Mouse (Mus musculus) hindbrain, embryonic 12.5 days (tissue): Measurements from ENCODE around the gene Bcar3. TPM values are rescaled to one million over a fixed set of nuclear protein-coding genes. Genes with fewer than 3 reads are reported as not detected.

Source experiments
- ATAC-seq: fragments of 200-750 bp; cut with Nextera tagmentation; 2 replicates; pipeline ENCODE4 v1.8.0; 2017; ENCODE audit warnings: moderate TSS enrichment; ENCODE audit not compliant: low FRiP score
- H3K27ac ChIP-seq: fragments of 300-500 bp; sonication (generic); 2 replicates; pipeline ENCODE4 v1.5.1; 2016; ENCODE audit warnings: mild to moderate bottlenecking
- H3K27me3 ChIP-seq: fragments of 300-500 bp; sonication (generic); 2 replicates; pipeline ENCODE4 v1.6.1; 2016; ENCODE audit warnings: mild to moderate bottlenecking
- H3K36me3 ChIP-seq: fragments of 300-500 bp; sonication (generic); 2 replicates; pipeline ENCODE4 v1.6.1; 2016; ENCODE audit warnings: mild to moderate bottlenecking
- H3K4me1 ChIP-seq: fragments of 300-500 bp; sonication (generic); 2 replicates; pipeline ENCODE4 v1.6.1; 2016
- H3K4me2 ChIP-seq: fragments of 300-500 bp; sonication (generic); replicated peaks from 2 replicates; pipeline ENCODE4 v1.6.1; 2016; ENCODE audit warnings: mild to moderate bottlenecking
- H3K4me3 ChIP-seq: fragments of 300-500 bp; sonication (generic); 2 replicates; pipeline ENCODE4 v1.5.1; 2016; ENCODE audit warnings: mild to moderate bottlenecking
- H3K9ac ChIP-seq: fragments of 300-500 bp; sonication (generic); 2 replicates; pipeline ENCODE4 v1.6.1; 2016; ENCODE audit warnings: mild to moderate bottlenecking, moderate library complexity
- H3K9me3 ChIP-seq: fragments of 300-500 bp; sonication (generic); replicated peaks from 2 replicates; pipeline ENCODE4 v1.6.1; 2016; ENCODE audit warnings: mild to moderate bottlenecking
- WGBS: fragments of 180-500 bp; shearing (Covaris S2); methylation state at CpG from one replicate; pipeline ENCODE4 v1.1.7; 2016; 5-methylcytosine and 5-hydroxymethylcytosine counted together
- polyA plus RNA-seq: library from polyadenylated mRNA; unstranded; fragments of >200 nt; fragmentation: Nextera tagmentation; extraction: Ambion mirVana; gene quantifications from 2 replicates; pipeline ENCODE4 v1.2.1, GENCODE M21; 2016

Bcar3 gene
- polyA plus RNA-seq, 1 experiment from 2014 or later, result 8.1 TPM

- Histone ChIP-seq H3K4me3 (no peak overlapping the region), H3K36me3 (no peaks in the 10 kb centered on the region), H3K27me3 (no peaks in the 10 kb centered on the region), H3K27ac (no peak overlapping the region), H3K4me2 (no peak overlapping the region), H3K9ac (no peak overlapping the region), H3K9me3 (0 out of 2 replicates have a peak, but pooled peaks cover 5% of the 10 kb centered on the region), H3K4me1 (no peaks in the 10 kb centered on the region)
- 90% methylated on average over 5 of the region's 5 CpGs for WGBS
- ATAC-seq, result no peak
These were observed 54.7 kb downstream of the Bcar3 start for GRCm38 (mm10) chr3:122348677-122349076.

DNA sequence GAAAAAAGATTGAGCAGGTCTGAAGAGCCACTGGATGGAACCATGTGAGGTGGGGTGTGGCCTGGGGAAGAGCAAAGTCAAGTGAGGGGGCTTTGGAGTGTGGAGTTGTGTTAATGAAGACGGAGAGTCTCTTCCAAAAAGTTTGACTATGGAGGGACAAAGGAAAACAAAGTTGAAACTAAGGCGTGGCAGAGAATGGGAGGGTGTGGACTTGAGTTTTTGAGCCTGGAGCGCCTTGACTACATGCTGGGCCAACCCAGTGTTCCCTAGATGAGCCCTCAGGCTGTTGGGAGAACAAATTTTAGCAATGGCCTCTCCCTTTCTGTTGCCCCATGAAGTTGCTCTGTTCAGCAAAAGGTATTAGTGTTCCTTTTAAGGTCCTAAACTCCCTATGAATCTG is 58.9 kb downstream of the Bcar3 start:
- Histone ChIP-seq H3K4me3 (no peak overlapping the region), H3K9me3 (0 out of 2 replicates have a peak, but pooled peaks cover 5% of the 10 kb centered on the region), H3K27ac (no peak overlapping the region), H3K4me1 (no peaks in the 10 kb centered on the region), H3K36me3 (no peaks in the 10 kb centered on the region), H3K9ac (no peak overlapping the region), H3K27me3 (no peaks in the 10 kb centered on the region), H3K4me2 (no peak overlapping the region)
- 93% methylated on average over 3 of the region's 3 CpGs for WGBS
- no peak for ATAC-seq

- no peaks in the 10 kb centered on the region for H3K9me3 ChIP-seq
- H3K27ac ChIP-seq, result no peak overlapping the region
- H3K4me2 ChIP-seq, result no peak overlapping the region
- H3K4me1 ChIP-seq, result no peaks in the 10 kb centered on the region; the same call in 1 of the 2 replicates
- WGBS, result 71% methylated on average over 7 of the region's 7 CpGs
- 0 out of 2 replicates have a peak, but pooled peaks cover 3% of the 10 kb centered on the region for H3K27me3 ChIP-seq
- no peak for ATAC-seq
- no peak overlapping the region for H3K4me3 ChIP-seq
- no peak overlapping the region for H3K9ac ChIP-seq
- no peaks in the 10 kb centered on the region for H3K36me3 ChIP-seq
These were observed 65.5 kb downstream of the Bcar3 start for GRCm38 (mm10) chr3:122359426-122359825.

GRCm38 (mm10) chr3:122359954-122360353 is 66.0 kb downstream of the Bcar3 start:
- H3K4me3 ChIP-seq, result no peak overlapping the region
- 91% methylated on average over 9 of the region's 9 CpGs for WGBS
- H3K27me3 ChIP-seq, result 0 out of 2 replicates have a peak, but pooled peaks cover 3% of the 10 kb centered on the region
- no peaks in the 10 kb centered on the region for H3K36me3 ChIP-seq
- peaks cover 5% of the 10 kb centered on the region for H3K4me1 ChIP-seq
- H3K9me3 ChIP-seq, result no peaks in the 10 kb centered on the region
- ATAC-seq, result no peak
- no peak overlapping the region for H3K9ac ChIP-seq
- no peak overlapping the region for H3K27ac ChIP-seq
- no peak overlapping the region for H3K4me2 ChIP-seq

DNA sequence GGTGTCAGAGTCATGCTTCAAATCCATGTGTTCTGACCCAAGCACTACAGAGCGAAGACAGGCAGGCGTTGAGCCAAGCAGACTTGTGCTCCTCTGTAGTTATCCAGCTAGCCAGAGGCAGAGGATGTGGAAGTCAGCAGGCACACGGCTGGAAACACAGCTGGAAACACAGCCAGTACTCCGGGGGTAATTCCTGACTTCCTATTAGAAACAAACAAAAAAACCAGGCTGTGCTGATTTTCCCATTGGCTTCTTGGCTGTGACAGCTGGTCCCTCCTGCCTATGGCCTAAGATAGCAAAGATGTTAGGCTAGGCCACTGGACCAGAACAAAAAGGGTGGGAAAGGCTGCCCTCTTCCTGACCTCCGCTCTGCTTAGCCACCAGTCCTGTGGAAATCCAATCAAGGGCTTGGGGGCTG is 66.8 kb downstream of the Bcar3 start:
- Histone ChIP-seq H3K4me1 (peaks cover 12% of the 10 kb centered on the region), H3K36me3 (no peaks in the 10 kb centered on the region), H3K9ac (no peak overlapping the region), H3K4me2 (no peak overlapping the region), H3K4me3 (no peak overlapping the region), H3K9me3 (no peaks in the 10 kb centered on the region), H3K27ac (no peak overlapping the region), H3K27me3 (0 out of 2 replicates have a peak, but pooled peaks cover 3% of the 10 kb centered on the region)
- WGBS, result 33% methylated on average over 5 of the region's 5 CpGs
- no peak for ATAC-seq

- Histone ChIP-seq H3K4me1 (peaks cover 12% of the 10 kb centered on the region), H3K4me3 (no peak overlapping the region), H3K36me3 (no peaks in the 10 kb centered on the region), H3K4me2 (no peak overlapping the region), H3K9ac (no peak overlapping the region), H3K27ac (no peak overlapping the region), H3K27me3 (0 out of 2 replicates have a peak, but pooled peaks cover 3% of the 10 kb centered on the region), H3K9me3 (no peaks in the 10 kb centered on the region)
- WGBS, result 62% methylated on average over 2 of the region's 2 CpGs
- ATAC-seq, result no peak
These were observed 68.8 kb downstream of the Bcar3 start for GRCm38 (mm10) chr3:122362719-122363118.

DNA sequence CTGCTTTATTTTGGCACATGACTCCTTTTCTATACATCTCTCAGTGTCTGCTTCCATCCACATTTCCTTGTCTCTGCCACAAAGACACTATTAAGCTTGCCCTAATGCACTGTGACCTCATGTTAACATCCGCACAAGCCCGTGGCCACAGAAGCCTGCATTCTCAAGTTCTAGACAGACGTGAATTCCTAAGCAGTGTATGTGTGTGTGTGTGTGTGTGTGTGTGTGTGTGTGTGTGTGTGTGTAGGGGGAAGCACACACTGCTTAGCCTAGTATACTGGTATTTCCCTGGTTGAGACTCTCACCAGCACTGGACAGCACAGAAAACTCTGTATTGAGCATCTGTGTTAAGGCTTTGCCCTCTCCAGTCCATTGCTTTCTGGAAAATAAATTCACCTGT is 70.6 kb downstream of the Bcar3 start:
- H3K9me3 ChIP-seq, result no peaks in the 10 kb centered on the region
- H3K36me3 ChIP-seq, result no peaks in the 10 kb centered on the region
- peaks cover 12% of the 10 kb centered on the region for H3K4me1 ChIP-seq
- H3K27me3 ChIP-seq, result 0 out of 2 replicates have a peak, but pooled peaks cover 3% of the 10 kb centered on the region
- no peak overlapping the region for H3K27ac ChIP-seq
- H3K4me3 ChIP-seq, result no peak overlapping the region
- peak; percentile 66; the same call in 1 of the 2 replicates for ATAC-seq
- H3K4me2 ChIP-seq, result no peak overlapping the region
- 23% methylated on average over 3 of the region's 3 CpGs for WGBS
- no peak overlapping the region for H3K9ac ChIP-seq

DNA sequence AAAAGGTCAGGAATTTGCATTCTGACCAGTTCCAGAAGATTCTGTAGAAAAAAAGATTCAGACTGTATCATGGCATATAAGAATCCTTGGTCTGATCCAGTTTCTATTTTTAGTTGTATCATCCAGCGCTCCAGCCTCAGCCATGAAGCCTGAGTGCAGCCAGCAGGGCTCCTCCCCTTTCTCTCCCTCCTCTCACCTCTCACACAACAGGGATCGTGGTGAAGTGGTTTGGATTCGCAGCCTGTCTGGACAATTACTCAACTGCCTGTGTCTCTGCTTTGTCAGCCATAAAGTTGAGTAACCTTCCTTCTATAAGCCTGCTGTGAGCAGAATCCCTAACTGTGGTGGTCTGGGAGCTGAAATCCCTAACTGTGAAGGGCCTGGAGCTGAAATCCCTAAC is 71.4 kb downstream of the Bcar3 start:
- Histone ChIP-seq H3K27ac (peak overlapping the region; percentile 23; the same call in 1 of the 2 replicates), H3K9me3 (no peaks in the 10 kb centered on the region), H3K4me3 (no peak overlapping the region), H3K4me1 (peaks cover 12% of the 10 kb centered on the region), H3K36me3 (no peaks in the 10 kb centered on the region), H3K9ac (no peak overlapping the region), H3K4me2 (no peak overlapping the region), H3K27me3 (0 out of 2 replicates have a peak, but pooled peaks cover 3% of the 10 kb centered on the region)
- WGBS, result 11% methylated on average over 3 of the region's 3 CpGs
- peak; percentile 37; the same call in 1 of the 2 replicates for ATAC-seq

DNA sequence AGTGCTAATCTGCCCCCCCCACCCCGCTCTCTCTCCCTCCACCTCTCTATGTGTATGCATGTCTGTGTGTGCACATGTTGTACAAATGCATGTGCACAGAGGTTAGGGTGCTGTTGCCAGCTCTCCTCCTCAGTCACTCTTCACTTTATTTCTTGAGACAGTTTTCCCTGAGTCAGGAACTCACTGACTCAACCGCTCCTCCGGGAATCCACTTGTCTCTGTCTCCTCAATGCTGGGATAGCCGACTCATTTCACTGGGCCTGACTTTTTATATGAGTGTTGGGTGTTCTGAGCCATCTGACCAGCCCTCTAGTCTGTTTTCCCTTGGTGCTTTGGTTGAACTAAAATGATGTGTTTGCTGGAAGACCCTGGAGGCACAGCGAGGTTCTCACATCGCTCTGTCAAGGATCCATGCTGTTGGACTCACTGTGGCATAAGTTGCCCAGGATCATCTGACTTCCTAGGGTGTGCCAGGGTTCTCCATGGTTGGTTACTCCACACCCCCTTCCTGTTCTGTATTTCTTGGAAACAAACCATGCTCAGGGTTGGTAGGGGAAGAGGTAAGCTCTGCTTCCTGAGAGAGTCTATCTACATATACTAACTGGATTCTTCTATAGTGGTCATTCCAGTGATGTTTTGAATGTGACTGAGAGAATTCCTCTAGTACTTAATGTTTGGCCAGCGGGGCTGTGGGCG is 77.9 kb downstream of the Bcar3 start:
- WGBS, result 91% methylated on average over 8 of the region's 8 CpGs
- H3K4me2 ChIP-seq, result no peak overlapping the region
- no peak overlapping the region for H3K27ac ChIP-seq
- H3K9ac ChIP-seq, result no peak overlapping the region
- no peak overlapping the region for H3K4me3 ChIP-seq
- H3K27me3 ChIP-seq, result 0 out of 2 replicates have a peak, but pooled peaks cover 6% of the 10 kb centered on the region
- no peaks in the 10 kb centered on the region for H3K36me3 ChIP-seq
- no peak for ATAC-seq
- no peaks in the 10 kb centered on the region for H3K9me3 ChIP-seq
- H3K4me1 ChIP-seq, result peaks cover 14% of the 10 kb centered on the region

- Histone ChIP-seq H3K27ac (no peak overlapping the region), H3K4me3 (no peak overlapping the region), H3K27me3 (0 out of 2 replicates have a peak, but pooled peaks cover 6% of the 10 kb centered on the region), H3K4me2 (no peak overlapping the region), H3K4me1 (peaks cover 22% of the 10 kb centered on the region), H3K36me3 (no peaks in the 10 kb centered on the region), H3K9me3 (no peaks in the 10 kb centered on the region), H3K9ac (no peak overlapping the region)
- 76% methylated on average over 4 of the region's 4 CpGs for WGBS
- ATAC-seq, result no peak
These were observed 78.7 kb downstream of the Bcar3 start for GRCm38 (mm10) chr3:122372617-122373016.

- Histone ChIP-seq H3K4me1 (peaks cover 24% of the 10 kb centered on the region), H3K4me3 (no peak overlapping the region), H3K27ac (no peak overlapping the region), H3K9me3 (no peaks in the 10 kb centered on the region), H3K27me3 (0 out of 2 replicates have a peak, but pooled peaks cover 6% of the 10 kb centered on the region), H3K4me2 (no peak overlapping the region), H3K36me3 (no peaks in the 10 kb centered on the region), H3K9ac (no peak overlapping the region)
- peak; percentile 29; the same call in 1 of the 2 replicates for ATAC-seq
These were observed 82.1 kb downstream of the Bcar3 start for GRCm38 (mm10) chr3:122376011-122376410.

DNA sequence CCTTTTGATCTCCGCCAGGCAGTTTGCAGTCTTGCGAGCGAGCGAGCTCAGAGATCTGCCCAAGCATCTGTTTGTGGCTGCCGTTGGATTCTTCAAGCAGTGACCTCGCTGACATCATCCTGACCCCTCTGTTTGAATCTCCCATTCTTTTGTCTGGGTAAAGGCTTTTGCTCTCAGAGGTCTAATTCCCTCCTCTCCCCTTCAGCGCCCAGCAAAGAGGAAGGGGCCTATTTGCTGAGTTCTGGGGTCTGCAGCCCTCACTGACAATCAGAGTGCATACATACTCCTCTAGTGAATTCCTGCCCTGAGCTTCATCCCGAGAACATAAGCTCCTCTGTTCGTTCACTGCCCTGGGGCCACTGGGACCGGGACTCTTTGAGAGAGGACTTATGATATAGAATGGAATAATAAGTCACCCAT is 82.5 kb downstream of the Bcar3 start:
- no peak overlapping the region for H3K27ac ChIP-seq
- H3K4me3 ChIP-seq, result no peak overlapping the region
- H3K4me1 ChIP-seq, result peaks cover 24% of the 10 kb centered on the region
- H3K27me3 ChIP-seq, result 0 out of 2 replicates have a peak, but pooled peaks cover 6% of the 10 kb centered on the region
- H3K36me3 ChIP-seq, result no peaks in the 10 kb centered on the region
- ATAC-seq, result no peak
- WGBS, result 8% methylated on average over 10 of the region's 10 CpGs
- no peaks in the 10 kb centered on the region for H3K9me3 ChIP-seq
- no peak overlapping the region for H3K4me2 ChIP-seq
- H3K9ac ChIP-seq, result no peak overlapping the region
